Mouse (Mus musculus): ENCODE data around the gene Egf. TPM values are rescaled to one million over a fixed set of nuclear protein-coding genes. Genes with fewer than 3 reads are reported as not detected.

Egf gene
- total and polyA plus RNA-seq, 2 experiments from 2014 or later: 1.2 to 1.3 TPM

GRCm38 (mm10) chr3:129698882-129699281, 56.2 kb downstream of the Egf start:
- H3K27me3 ChIP-seq (ENCODE audit: insufficient read depth, low read length): no peaks in the 10 kb centered on the region
- 83% methylated on average over 8 of the region's 8 CpGs for WGBS
- no peaks in the 10 kb centered on the region for H3K9me3 ChIP-seq (ENCODE audit: low read length)
- no peak overlapping the region for H3K4me3 ChIP-seq (ENCODE audit: low read depth, low read length)
- ATAC-seq (ENCODE audit: low FRiP score) (no peak), DNase-seq (ENCODE audit: low spot score) (no peak)
- H3K36me3 ChIP-seq (ENCODE audit: insufficient read depth, low read length): no peaks in the 10 kb centered on the region
- no peak overlapping the region for H3K4me2 ChIP-seq (ENCODE audit: low read depth, low read length, poor library complexity, severe bottlenecking)
- H3K4me1 ChIP-seq (ENCODE audit: insufficient read depth, low read length): no peaks in the 10 kb centered on the region
- no peak for TF ChIP-seq CTCF (IDR thresholded peaks at IDR 0.05)
- H3K27ac ChIP-seq (ENCODE audit: low read depth, low read length): no peak overlapping the region
- no peak overlapping the region for H3K9ac ChIP-seq (replicated peaks; ENCODE audit: low read length, poor library complexity, severe bottlenecking)

- Histone ChIP-seq H3K4me3 (ENCODE audit: low read depth, low read length) (no peak overlapping the region), H3K36me3 (ENCODE audit: insufficient read depth, low read length) (no peaks in the 10 kb centered on the region), H3K4me2 (ENCODE audit: low read depth, low read length, poor library complexity, severe bottlenecking) (no peak overlapping the region), H3K9me3 (ENCODE audit: low read length) (no peaks in the 10 kb centered on the region), H3K4me1 (ENCODE audit: insufficient read depth, low read length) (no peaks in the 10 kb centered on the region), H3K9ac (replicated peaks; ENCODE audit: low read length, poor library complexity, severe bottlenecking) (no peak overlapping the region), H3K27ac (ENCODE audit: low read depth, low read length) (no peak overlapping the region), H3K27me3 (ENCODE audit: insufficient read depth, low read length) (no peaks in the 10 kb centered on the region)
- no peak for ATAC-seq (ENCODE audit: low FRiP score)
- WGBS: 89% methylated on average over 6 of the region's 6 CpGs
- TF ChIP-seq CTCF (IDR thresholded peaks at IDR 0.05): no peak
- no peak for DNase-seq (ENCODE audit: low spot score)
Observed at GRCm38 (mm10) chr3:129698365-129698764, 56.8 kb downstream of the Egf start.

GRCm38 (mm10) chr3:129697691-129698090, 57.4 kb downstream of the Egf start:
- H3K27me3 ChIP-seq (ENCODE audit: insufficient read depth, low read length): no peaks in the 10 kb centered on the region
- no peaks in the 10 kb centered on the region for H3K9me3 ChIP-seq (ENCODE audit: low read length)

GRCm38 (mm10) chr3:129695943-129696342, 59.2 kb downstream of the Egf start:
- H3K27me3 ChIP-seq (ENCODE audit: insufficient read depth, low read length): no peaks in the 10 kb centered on the region
- TF ChIP-seq CTCF (IDR thresholded peaks at IDR 0.05): no peak
- no peaks in the 10 kb centered on the region for H3K4me1 ChIP-seq (ENCODE audit: insufficient read depth, low read length)
- no peak overlapping the region for H3K4me2 ChIP-seq (ENCODE audit: low read depth, low read length, poor library complexity, severe bottlenecking)
- ATAC-seq (ENCODE audit: low FRiP score) (no peak), DNase-seq (ENCODE audit: low spot score) (no peak)
- H3K36me3 ChIP-seq (ENCODE audit: insufficient read depth, low read length): no peaks in the 10 kb centered on the region
- 89% methylated on average over 8 of the region's 8 CpGs for WGBS
- no peaks in the 10 kb centered on the region for H3K9me3 ChIP-seq (ENCODE audit: low read length)
- H3K9ac ChIP-seq (replicated peaks; ENCODE audit: low read length, poor library complexity, severe bottlenecking): no peak overlapping the region
- no peak overlapping the region for H3K4me3 ChIP-seq (ENCODE audit: low read depth, low read length)
- H3K27ac ChIP-seq (ENCODE audit: low read depth, low read length): no peak overlapping the region

More at GRCm38 (mm10) chr3:129697691-129698090, 57.4 kb downstream of the Egf start:
- H3K36me3 ChIP-seq (ENCODE audit: insufficient read depth, low read length): no peaks in the 10 kb centered on the region
- no peak overlapping the region for H3K4me3 ChIP-seq (ENCODE audit: low read depth, low read length)
- H3K9ac ChIP-seq (replicated peaks; ENCODE audit: low read length, poor library complexity, severe bottlenecking): no peak overlapping the region
- TF ChIP-seq CTCF (IDR thresholded peaks at IDR 0.05): no peak
- H3K4me2 ChIP-seq (ENCODE audit: low read depth, low read length, poor library complexity, severe bottlenecking): no peak overlapping the region
- DNase-seq (ENCODE audit: low spot score) (no peak), ATAC-seq (ENCODE audit: low FRiP score) (no peak)
- no peaks in the 10 kb centered on the region for H3K4me1 ChIP-seq (ENCODE audit: insufficient read depth, low read length)
- no peak overlapping the region for H3K27ac ChIP-seq (ENCODE audit: low read depth, low read length)
- WGBS: 86% methylated on average over 10 of the region's 10 CpGs

GRCm38 (mm10) chr3:129693581-129693980, 61.5 kb downstream of the Egf start:
- Histone ChIP-seq H3K27me3 (ENCODE audit: insufficient read depth, low read length) (no peaks in the 10 kb centered on the region), H3K4me3 (ENCODE audit: low read depth, low read length) (no peak overlapping the region), H3K27ac (ENCODE audit: low read depth, low read length) (no peak overlapping the region), H3K36me3 (ENCODE audit: insufficient read depth, low read length) (no peaks in the 10 kb centered on the region), H3K4me2 (ENCODE audit: low read depth, low read length, poor library complexity, severe bottlenecking) (no peak overlapping the region), H3K9ac (replicated peaks; ENCODE audit: low read length, poor library complexity, severe bottlenecking) (no peak overlapping the region), H3K9me3 (ENCODE audit: low read length) (no peaks in the 10 kb centered on the region), H3K4me1 (ENCODE audit: insufficient read depth, low read length) (no peaks in the 10 kb centered on the region)
- 68% methylated on average over 4 of the region's 4 CpGs for WGBS
- TF ChIP-seq CTCF (IDR thresholded peaks at IDR 0.05): no peak
- DNase-seq (ENCODE audit: low spot score): no peak
- no peak for ATAC-seq (ENCODE audit: low FRiP score)

GRCm38 (mm10) chr3:129692816-129693215, 62.3 kb downstream of the Egf start:
- no peak for DNase-seq (ENCODE audit: low spot score)

More at GRCm38 (mm10) chr3:129692816-129693215, 62.3 kb downstream of the Egf start:
- H3K4me3 ChIP-seq (ENCODE audit: low read depth, low read length): no peak overlapping the region
- WGBS: 53% methylated on average over 16 of the region's 16 CpGs
- no peak overlapping the region for H3K27ac ChIP-seq (ENCODE audit: low read depth, low read length)
- no peaks in the 10 kb centered on the region for H3K36me3 ChIP-seq (ENCODE audit: insufficient read depth, low read length)
- no peaks in the 10 kb centered on the region for H3K27me3 ChIP-seq (ENCODE audit: insufficient read depth, low read length)
- ATAC-seq (ENCODE audit: low FRiP score): no peak
- no peak overlapping the region for H3K9ac ChIP-seq (replicated peaks; ENCODE audit: low read length, poor library complexity, severe bottlenecking)
- no peaks in the 10 kb centered on the region for H3K4me1 ChIP-seq (ENCODE audit: insufficient read depth, low read length)
- no peak overlapping the region for H3K4me2 ChIP-seq (ENCODE audit: low read depth, low read length, poor library complexity, severe bottlenecking)
- no peaks in the 10 kb centered on the region for H3K9me3 ChIP-seq (ENCODE audit: low read length)
- no peak; the same call in 1 of the 2 replicates for TF ChIP-seq CTCF (IDR thresholded peaks at IDR 0.05)
